Mouse (Mus musculus) G1E (cell line): ENCODE measurements around the gene Nup62cl.

ENCODE experiments used
- CTCF ChIP-seq: IDR thresholded peaks from 2 replicates; pipeline ENCODE4 v1.5.1; 2012; ENCODE audit warnings: low read depth, low read length, inconsistent platforms, mixed read lengths
- GATA1 ChIP-seq: IDR thresholded peaks from 2 replicates; pipeline ENCODE4 v1.6.1; 2012; ENCODE audit warnings: borderline replicate concordance, low read length, inconsistent platforms, mixed read lengths
- POLR2AphosphoS5 ChIP-seq: IDR thresholded peaks from 2 replicates; pipeline ENCODE4 v1.6.1; 2012; ENCODE audit warnings: low read depth, low read length, inconsistent platforms; ENCODE audit not compliant: insufficient replicate concordance

- no peak for TF ChIP-seq CTCF
- no peak for TF ChIP-seq POLR2AphosphoS5
- no peak for TF ChIP-seq GATA1
These were observed 20.0 kb upstream of the Nup62cl start for GRCm38 (mm10) chrX:140082535-140082934.
